Mouse (Mus musculus): Measurements from ENCODE around the gene Prr5l.

The Prr5l gene

GRCm38 (mm10) chr2:101882998-101883397 is at the start of gene Prr5l:
Gene Prr5l, minus strand, starts transcription at chr2:101883027.
- DNase-seq (ENCODE audit: low spot score), result no peak

DNA sequence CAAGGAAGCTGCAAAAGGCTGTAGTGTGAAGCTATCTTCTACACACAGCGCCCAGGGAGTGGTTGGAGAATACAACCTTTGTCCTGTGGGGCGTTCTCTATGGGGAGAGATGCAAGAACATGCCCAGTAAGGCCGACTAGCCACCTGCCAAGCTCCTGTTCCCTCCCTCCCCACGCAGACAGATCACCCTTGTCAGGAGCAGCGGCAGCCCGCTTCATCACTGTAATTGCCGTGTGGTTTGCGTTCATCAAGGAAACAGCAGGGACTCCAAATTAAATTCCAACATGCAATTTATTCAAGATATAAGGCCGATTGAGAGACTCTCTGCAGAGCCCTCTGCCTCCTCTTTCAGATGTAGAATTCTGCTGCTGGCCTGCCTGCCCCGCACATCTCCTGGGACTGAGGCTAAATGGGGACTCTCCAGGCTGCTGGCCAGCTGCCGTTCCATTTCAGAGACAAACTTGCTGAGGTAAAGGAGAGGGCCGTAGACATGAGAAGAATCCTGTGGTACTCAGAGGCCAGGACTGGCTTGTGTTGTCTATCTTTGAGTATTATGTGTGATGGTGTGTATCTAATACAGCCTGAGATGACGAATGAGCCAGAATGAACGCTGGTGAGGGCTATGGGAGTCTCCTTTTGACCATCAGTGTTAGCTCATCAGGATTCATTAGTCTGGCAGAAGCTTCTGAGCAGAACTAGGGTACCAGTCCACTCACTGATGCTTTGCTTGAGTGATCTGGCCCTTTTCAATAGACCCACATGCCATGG is 49.5 kb upstream of the Prr5l start:
- DNase-seq (ENCODE audit: low spot score), result no peak

GRCm38 (mm10) chr2:101925591-101926188 is 42.9 kb upstream of the Prr5l start:
- no peak for DNase-seq (ENCODE audit: low spot score)

- no peak for DNase-seq (ENCODE audit: low spot score)
Measured at GRCm38 (mm10) chr2:101925183-101925582, 42.4 kb upstream of the Prr5l start.

DNA sequence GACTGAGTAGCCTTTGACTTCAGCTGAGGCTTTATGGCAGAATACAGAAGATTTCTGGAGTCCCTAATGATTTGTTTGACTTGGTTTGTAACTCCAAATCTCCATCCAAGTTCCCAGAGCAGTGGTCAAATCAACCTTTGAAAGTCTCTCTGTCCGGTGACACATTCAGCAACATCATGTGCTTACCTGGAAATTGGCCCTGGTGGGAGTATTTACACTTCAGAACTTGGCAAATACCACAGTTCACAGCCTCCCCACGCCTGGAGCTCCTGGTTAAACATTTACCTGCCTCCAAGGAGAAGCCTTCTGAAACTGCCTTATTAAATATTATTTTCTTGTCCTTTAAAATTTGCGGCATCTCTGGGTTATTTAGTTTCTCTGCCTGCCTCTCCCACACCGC is 40.4 kb upstream of the Prr5l start:
- no peak for DNase-seq (ENCODE audit: low spot score)

DNA sequence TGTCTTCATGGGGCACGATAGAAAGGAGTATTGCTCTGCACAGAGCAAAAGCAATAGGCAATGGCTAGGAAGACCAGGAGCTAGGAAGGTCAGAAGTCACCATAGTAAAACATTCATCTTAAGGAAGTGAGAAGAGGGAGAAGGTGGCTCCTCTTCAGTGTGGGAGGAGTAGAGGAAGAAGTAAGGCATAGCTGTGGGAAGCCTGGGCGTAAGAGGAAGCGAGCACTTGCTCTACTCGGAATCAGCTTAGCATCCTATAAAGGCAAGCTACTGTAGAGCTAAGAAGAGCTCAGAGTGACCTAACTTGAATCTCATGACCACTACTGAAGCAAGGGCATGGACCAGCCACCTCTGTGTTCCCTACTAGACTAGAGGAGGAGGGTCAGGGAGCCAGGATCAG is 39.5 kb upstream of the Prr5l start:
- DNase-seq (ENCODE audit: low spot score), result no peak

- no peak for DNase-seq (ENCODE audit: low spot score)
Measured at GRCm38 (mm10) chr2:101920136-101920554, 37.3 kb upstream of the Prr5l start.

- no peak for DNase-seq (ENCODE audit: low spot score)
Measured at GRCm38 (mm10) chr2:101918518-101918917, 35.7 kb upstream of the Prr5l start.

DNA sequence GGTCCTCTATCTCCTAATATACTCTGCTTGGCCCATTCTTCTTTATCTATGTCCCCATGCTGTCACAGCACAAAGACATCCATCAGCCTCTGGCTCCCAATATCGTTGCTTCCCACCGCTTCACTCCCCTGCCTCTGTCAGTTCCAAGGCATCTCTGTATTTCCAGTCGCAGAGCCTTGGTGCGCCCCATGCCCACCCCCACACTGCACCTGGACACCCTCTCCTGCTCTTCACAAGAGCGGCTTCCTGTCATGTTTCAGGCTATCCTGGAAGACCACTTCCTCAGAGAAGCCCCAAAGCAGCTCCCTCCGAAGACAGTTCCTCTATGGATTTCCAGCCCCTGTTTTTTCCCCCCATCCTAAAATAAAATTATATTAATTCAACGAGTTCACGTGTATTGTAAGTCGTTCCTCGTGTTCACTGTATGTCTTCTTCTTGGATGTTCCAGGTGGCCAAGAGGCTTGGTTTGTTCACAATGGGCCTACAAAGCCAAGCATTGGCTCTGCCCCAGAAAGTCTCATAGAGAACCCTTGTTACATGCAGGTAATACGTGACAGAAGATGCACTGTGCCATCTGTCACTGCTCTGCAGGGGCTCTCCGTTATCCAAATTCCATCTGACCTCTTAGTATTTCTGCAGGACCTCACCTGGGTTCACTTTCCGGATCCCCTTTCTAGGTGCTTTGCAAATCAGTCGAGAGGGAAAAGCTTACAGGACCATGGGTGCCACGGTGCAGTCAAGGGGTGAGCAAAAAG is 26.7 kb upstream of the Prr5l start:
- no peak for DNase-seq (ENCODE audit: low spot score)

DNA sequence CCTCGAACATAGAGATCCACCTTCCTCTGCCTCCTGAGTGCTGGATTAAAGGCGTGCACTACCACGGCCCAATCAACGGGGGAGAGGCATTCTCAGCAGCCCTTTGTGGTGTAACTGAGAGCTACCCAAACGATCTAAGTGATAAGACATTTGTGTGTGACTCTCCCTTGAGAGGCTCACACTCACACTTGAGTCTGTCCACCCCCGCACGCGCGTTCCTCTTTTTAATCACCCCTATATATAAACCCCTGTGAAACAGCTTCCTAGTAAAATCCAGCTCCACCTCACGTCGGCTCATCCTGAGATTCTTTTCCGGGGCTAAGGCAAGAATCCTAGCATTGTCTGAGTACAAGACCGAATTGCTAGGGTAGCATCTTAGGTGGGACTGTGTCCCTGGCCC is 25.9 kb upstream of the Prr5l start:
- DNase-seq (ENCODE audit: low spot score), result no peak

GRCm38 (mm10) chr2:101907386-101908022 is 24.7 kb upstream of the Prr5l start:
- DNase-seq (ENCODE audit: low spot score), result no peak

DNA sequence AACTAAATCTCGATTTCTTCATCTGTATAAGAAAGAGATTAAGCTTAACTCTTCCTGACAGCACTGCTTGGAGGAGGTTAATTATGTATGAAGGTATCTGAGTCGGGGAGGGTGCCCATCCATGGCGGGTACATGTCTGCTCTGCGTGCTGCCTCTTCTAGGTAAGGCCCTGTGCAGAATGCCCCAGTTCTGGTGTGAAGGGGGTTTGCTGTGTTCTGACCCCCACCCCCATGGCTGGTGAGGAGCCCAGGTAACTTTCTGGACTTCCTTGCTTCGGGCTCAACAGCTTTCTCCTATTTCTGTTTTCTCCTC is 23.5 kb upstream of the Prr5l start:
- DNase-seq (ENCODE audit: low spot score), result no peak

- DNase-seq (ENCODE audit: low spot score), result peak; percentile 66
Measured at GRCm38 (mm10) chr2:101905534-101906378, 22.9 kb upstream of the Prr5l start.

- no peak for DNase-seq (ENCODE audit: low spot score)
Measured at GRCm38 (mm10) chr2:101902196-101902595, 19.4 kb upstream of the Prr5l start.

- no peak for DNase-seq (ENCODE audit: low spot score)
Measured at GRCm38 (mm10) chr2:101896425-101897204, 13.8 kb upstream of the Prr5l start.

GRCm38 (mm10) chr2:101894126-101894525 is 11.3 kb upstream of the Prr5l start:
- no peak for DNase-seq (ENCODE audit: low spot score)

DNA sequence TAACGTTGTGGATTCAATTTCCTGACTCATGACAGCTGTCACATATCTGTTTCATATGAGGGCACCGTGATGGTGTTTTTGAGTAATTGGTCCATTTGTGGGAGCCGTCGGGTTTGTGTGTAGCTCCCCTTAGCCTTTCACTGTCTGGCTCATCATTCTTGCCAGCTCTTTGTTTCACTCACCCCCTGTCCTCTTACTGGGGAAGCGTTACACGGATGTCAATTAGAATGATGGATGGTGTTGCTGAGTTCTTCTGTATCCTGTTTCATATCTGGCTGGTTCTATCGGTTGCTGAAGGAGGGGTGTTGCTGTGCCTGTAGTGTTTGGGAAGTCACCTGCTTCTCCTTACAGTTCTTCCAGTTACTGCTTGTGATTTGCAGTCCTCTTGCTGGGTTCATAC is 8.3 kb upstream of the Prr5l start:
- DNase-seq (ENCODE audit: low spot score), result no peak

DNA sequence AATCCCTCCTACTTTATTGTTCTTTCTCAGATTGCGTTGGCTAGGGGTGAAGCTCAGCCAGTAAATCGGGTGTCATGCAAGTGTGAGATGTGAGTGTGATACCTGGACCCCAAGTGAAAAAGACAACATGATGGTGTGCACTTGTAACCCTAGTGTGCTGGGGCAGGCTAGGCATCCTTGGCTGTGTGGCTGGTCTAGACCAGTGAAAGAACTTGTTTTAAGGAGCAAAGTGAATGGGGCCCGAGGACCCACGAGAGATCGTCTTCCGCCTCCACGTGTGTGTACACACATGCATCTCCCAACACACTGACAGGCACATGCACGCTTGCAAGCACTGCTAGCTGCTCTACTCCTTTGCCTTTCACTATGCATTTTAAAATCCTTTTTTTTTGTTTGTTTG is 6.1 kb upstream of the Prr5l start:
- no peak for DNase-seq (ENCODE audit: low spot score)

GRCm38 (mm10) chr2:101885768-101886438 is 3.1 kb upstream of the Prr5l start, which contains the start of gene Commd9:
Gene Commd9, plus strand, starts transcription at chr2:101886247.
- peak; percentile 88 for DNase-seq (ENCODE audit: low spot score)

- no peak for DNase-seq (ENCODE audit: low spot score)
Measured at GRCm38 (mm10) chr2:101884286-101884685, 1.5 kb upstream of the Prr5l start.
